In genomic region chr5:147782241-147782681, GRCm38 (mm10) we compare ENCODE assay signal across 18 mouse cellular contexts. TPM values are rescaled to one million over a fixed set of nuclear protein-coding genes. Genes with fewer than 3 reads are reported as not detected.
A peak's percentile ranks its signal among the peaks of the same experiment; 100 is the strongest.
DNase-seq lines count a peak whose midpoint lies in the region; ATAC-seq lines count a peak whose summit lies in the region.
"Had no signal": no experiment of that assay in that cellular context is flagged by ENCODE, and none has a peak within 500 bp of the region (broad histone marks: within the 10 kb centered on the region; RNA-seq: fewer than 3 reads in every experiment).

No protein-coding gene starts in this region.

- no peak overlapping the region for H3K27ac ChIP-seq in heart, embryonic 11.5 days (ENCODE audit: low read depth, low read length)
- peak overlapping the region; percentile 39; the same call in 1 of the 2 replicates for H3K27ac ChIP-seq in kidney, embryonic 15.5 days
- H3K27ac ChIP-seq: embryonic facial prominence, embryonic 12.5 days; forebrain, embryonic 12.5 days; heart, embryonic 15.5 days; liver, embryonic 13.5 days; midbrain, embryonic 13.5 days had no signal

- no peaks in the 10 kb centered on the region for H3K36me3 ChIP-seq in heart, embryonic 11.5 days (ENCODE audit: control insufficient read depth, insufficient read depth, low read length)
- no peaks in the 10 kb centered on the region for H3K36me3 ChIP-seq in kidney, embryonic 15.5 days
- H3K36me3 ChIP-seq: embryonic facial prominence, embryonic 12.5 days; forebrain, embryonic 12.5 days; heart, embryonic 15.5 days; liver, embryonic 13.5 days; midbrain, embryonic 13.5 days had no signal

- H3K9ac ChIP-seq in heart, embryonic 11.5 days (ENCODE audit: low read depth, low read length) = no peak overlapping the region
- H3K9ac ChIP-seq in kidney, embryonic 15.5 days = no peak overlapping the region
- H3K9ac ChIP-seq: embryonic facial prominence, embryonic 12.5 days; forebrain, embryonic 12.5 days; heart, embryonic 15.5 days; liver, embryonic 13.5 days; midbrain, embryonic 13.5 days had no signal

- peaks cover 9% of the 10 kb centered on the region for H3K4me1 ChIP-seq in heart, embryonic 11.5 days (ENCODE audit: control insufficient read depth, insufficient read depth, low read length)
- peaks cover 10% of the 10 kb centered on the region; the same call in 1 of the 2 replicates for H3K4me1 ChIP-seq in kidney, embryonic 15.5 days
- H3K4me1 ChIP-seq: forebrain, embryonic 12.5 days; liver, embryonic 13.5 days had no signal

- H3K4me2 ChIP-seq in heart, embryonic 11.5 days = 0 out of 2 replicates have a peak overlapping the region, but pooled peaks have one; percentile 19
- no peak overlapping the region for H3K4me2 ChIP-seq in kidney, embryonic 15.5 days
- H3K4me2 ChIP-seq: embryonic facial prominence, embryonic 12.5 days; forebrain, embryonic 12.5 days; heart, embryonic 15.5 days; liver, embryonic 13.5 days; midbrain, embryonic 13.5 days had no signal

- no peaks in the 10 kb centered on the region for H3K9me3 ChIP-seq in heart, embryonic 11.5 days (replicated peaks; ENCODE audit: control insufficient read depth, low read length)
- H3K9me3 ChIP-seq in kidney, embryonic 15.5 days (replicated peaks) = no peaks in the 10 kb centered on the region
- H3K9me3 ChIP-seq: embryonic facial prominence, embryonic 12.5 days; heart, embryonic 15.5 days; midbrain, embryonic 13.5 days had no signal

- no peaks in the 10 kb centered on the region for H3K27me3 ChIP-seq in heart, embryonic 11.5 days (ENCODE audit: control insufficient read depth, insufficient read depth, low read length)
- H3K27me3 ChIP-seq in kidney, embryonic 15.5 days = no peaks in the 10 kb centered on the region
- H3K27me3 ChIP-seq: embryonic facial prominence, embryonic 12.5 days; forebrain, embryonic 12.5 days; heart, embryonic 15.5 days; liver, embryonic 13.5 days; midbrain, embryonic 13.5 days had no signal

- DNase-seq in heart, adult 9 months (ENCODE audit: low spot score in 2 of 2) = no peak
- no peak for DNase-seq in kidney, adult 9 months
- peak; percentile 19 for DNase-seq in lung, postnatal 10 days
- no peak for DNase-seq in lung, postnatal 14 days
- DNase-seq in retina, postnatal 1 day = peak; percentile 68
- DNase-seq in spleen, adult 18-20 months = no peak
- DNase-seq: adrenal gland, postnatal 10 days; cerebellum, adult 8-10 months; heart, postnatal 4 days; liver, embryonic 13.5 days; right cerebral cortex, postnatal 25 days had no signal

- no peak for ATAC-seq in heart, embryonic 11.5 days (replicated peaks; ENCODE audit: insufficient number of reproducible peaks, low FRiP score, low TSS enrichment)
- peak; percentile 83 for ATAC-seq in kidney, embryonic 15.5 days (replicated peaks; ENCODE audit: low FRiP score)
- ATAC-seq: intestine, postnatal 0 days; midbrain, embryonic 13.5 days had no signal

- no peak overlapping the region for H3K4me3 ChIP-seq in heart, embryonic 11.5 days (ENCODE audit: low read depth, low read length)
- H3K4me3 ChIP-seq in kidney, embryonic 15.5 days (replicated peaks) = no peak overlapping the region
- H3K4me3 ChIP-seq: embryonic facial prominence, embryonic 12.5 days; forebrain, embryonic 12.5 days; heart, embryonic 15.5 days; liver, embryonic 13.5 days; midbrain, embryonic 13.5 days had no signal

- WGBS in heart, embryonic 11.5 days (ENCODE audit: insufficient replicate concordance) = 25% methylated on average over 7 of the region's 8 CpGs
- WGBS in kidney, embryonic 15.5 days = 11% methylated on average over 8 of the region's 8 CpGs

RNA-seq across cellular contexts. Expression of gene Flt1, which starts 56.5 kb away (rescaled TPM):
- polyA plus RNA-seq in heart, embryonic 11.5 days (2014; fragmentation: Nextera tagmentation; extraction: Ambion mirVana) = 20.4 and 23.1 TPM in 2 replicates
- polyA plus RNA-seq in kidney, embryonic 15.5 days (2015; fragmentation: Nextera tagmentation; extraction: Ambion mirVana) = 17.5 and 19.4 TPM in 2 replicates

Comparison
In these comparisons a context has a peak if more than half of its experiments do, and no peak if none do; other contexts are left out.
1. DNase-seq: peak in lung, postnatal 10 days (single experiment) and retina, postnatal 1 day (single experiment); none in heart, adult 9 months (0 of 2), kidney, adult 9 months (single experiment), lung, postnatal 14 days (single experiment) and spleen, adult 18-20 months (0 of 2).